Mouse (Mus musculus) large intestine, adult 2 months (tissue): ENCODE measurements at regions not wholly inside any gene's neighbourhood (a gene's known extent, or its start where the extent isn't known, plus 50 kb on each side); places are given as distances from the start of the nearest gene placed in this dataset.

Source experiments
- DNase-seq: peaks from one replicate; pipeline ENCODE4 v3.0.0-alpha.2; 2012; ENCODE audit warnings: low read depth, low spot score
- WGBS: fragments of 180-500 bp; shearing (Covaris S2); methylation state at CpG from one replicate; pipeline ENCODE4 v1.1.7; 2018; 5-methylcytosine and 5-hydroxymethylcytosine counted together

GRCm38 (mm10) chr7:117317362-117317761 lies 63.4 kb upstream of the Xylt1 start:
- 35% methylated on average over 2 of the region's 2 CpGs for WGBS
- no peak for DNase-seq

GRCm38 (mm10) chr7:117320552-117320951 lies 60.2 kb upstream of the Xylt1 start:
- WGBS = 53% methylated on average over 6 of the region's 6 CpGs
- no peak for DNase-seq
